Mouse (Mus musculus) ES-Bruce4 (cell line): Measurements from ENCODE around the gene Cldn10. TPM values are rescaled to one million over a fixed set of nuclear protein-coding genes. Genes with fewer than 3 reads are reported as not detected.
A peak's percentile ranks its signal among the peaks of the same experiment; 100 is the strongest.

Experiments used
- H3K27ac ChIP-seq: 2 replicates; pipeline ENCODE4 v1.5.1; 2012; ENCODE audit warnings: low read length, inconsistent platforms; ENCODE audit not compliant: insufficient read depth
- H3K27me3 ChIP-seq: 2 replicates; pipeline ENCODE4 v1.6.1; 2012; ENCODE audit warnings: mild to moderate bottlenecking, low read length, inconsistent platforms; ENCODE audit not compliant: control insufficient read depth, poor library complexity, insufficient read depth, severe bottlenecking
- H3K36me3 ChIP-seq: 2 replicates; pipeline ENCODE4 v1.6.1; 2012; ENCODE audit warnings: inconsistent platforms, mild to moderate bottlenecking, low read length, moderate library complexity; ENCODE audit not compliant: control insufficient read depth, poor library complexity, insufficient read depth, severe bottlenecking
- H3K4me1 ChIP-seq: one replicate; pipeline ENCODE4 v1.8.1; 2011; ENCODE audit warnings: low read length; ENCODE audit not compliant: control insufficient read depth, insufficient read depth
- H3K4me3 ChIP-seq: 2 replicates; pipeline ENCODE4 v1.5.1; 2011; ENCODE audit warnings: low read depth, mild to moderate bottlenecking, low read length
- H3K9ac ChIP-seq: 2 replicates; pipeline ENCODE4 v1.6.1; 2012; ENCODE audit warnings: low read depth, mild to moderate bottlenecking, inconsistent platforms; ENCODE audit not compliant: poor library complexity, severe bottlenecking
- H3K9me3 ChIP-seq: replicated peaks from 2 replicates; pipeline ENCODE4 v1.6.1; 2012; ENCODE audit warnings: mild to moderate bottlenecking, low read length, inconsistent platforms; ENCODE audit not compliant: control insufficient read depth, poor library complexity, insufficient read depth, severe bottlenecking
- CTCF ChIP-seq: IDR thresholded peaks from one replicate; pipeline ENCODE4 v1.8.1; 2011; ENCODE audit warnings: low read depth, low read length
- EP300 ChIP-seq: IDR thresholded peaks from 2 replicates; pipeline ENCODE4 v1.6.1; 2011; ENCODE audit warnings: low read depth, low read length; ENCODE audit not compliant: insufficient read depth
- POLR2A ChIP-seq: IDR thresholded peaks from one replicate; pipeline ENCODE4 v1.8.1; 2011; ENCODE audit warnings: low read length; ENCODE audit not compliant: insufficient read depth
- polyA plus RNA-seq: library from polyadenylated mRNA; stranded (reverse); fragments of >200 nt; gene quantifications from 2 replicates; pipeline ENCODE4 v1.2.4, GENCODE M21; 2011; ENCODE audit warnings: low read depth; ENCODE audit not compliant: missing spikeins, insufficient read depth, insufficient read length

Cldn10 gene
- polyA plus RNA-seq, 1 experiment = not detected

- Histone ChIP-seq H3K27ac (no peak overlapping the region), H3K27me3 (no peaks in the 10 kb centered on the region)
- TF ChIP-seq CTCF = no peak
- no peak for TF ChIP-seq POLR2A
- no peak for TF ChIP-seq EP300
Observed at GRCm38 (mm10) chr14:118765951-118766350, 21.8 kb upstream of the Cldn10 start.

GRCm38 (mm10) chr14:118766368-118766767 lies 21.3 kb upstream of the Cldn10 start:
- Histone ChIP-seq H3K4me1 (peaks cover 1% of the 10 kb centered on the region), H3K27me3 (no peaks in the 10 kb centered on the region), H3K4me3 (no peak overlapping the region), H3K9me3 (peaks cover 8% of the 10 kb centered on the region), H3K9ac (peak overlapping the region; percentile 15; the same call in 1 of the 2 replicates), H3K36me3 (no peaks in the 10 kb centered on the region), H3K27ac (no peak overlapping the region)
- TF ChIP-seq EP300 (no peak), CTCF (no peak), POLR2A (no peak)

More at GRCm38 (mm10) chr14:118765951-118766350, 21.8 kb upstream of the Cldn10 start:
- H3K36me3 ChIP-seq = no peaks in the 10 kb centered on the region
- H3K9ac ChIP-seq = peak overlapping the region; percentile 15; the same call in 1 of the 2 replicates
- peaks cover 8% of the 10 kb centered on the region for H3K9me3 ChIP-seq
- H3K4me3 ChIP-seq = no peak overlapping the region
- peaks cover 1% of the 10 kb centered on the region for H3K4me1 ChIP-seq

- no peak overlapping the region for H3K4me3 ChIP-seq
- no peaks in the 10 kb centered on the region for H3K27me3 ChIP-seq
- peaks cover 1% of the 10 kb centered on the region for H3K4me1 ChIP-seq
- no peak overlapping the region for H3K9ac ChIP-seq
- H3K27ac ChIP-seq = no peak overlapping the region
- TF ChIP-seq CTCF (peak; percentile 98), EP300 (peak; percentile 57; the same call in 1 of the 2 replicates), POLR2A (no peak)
- peaks cover 8% of the 10 kb centered on the region for H3K9me3 ChIP-seq
- no peaks in the 10 kb centered on the region for H3K36me3 ChIP-seq
Observed at GRCm38 (mm10) chr14:118767673-118768353, 19.9 kb upstream of the Cldn10 start.

GRCm38 (mm10) chr14:118768354-118768713 lies 19.4 kb upstream of the Cldn10 start:
- H3K9ac ChIP-seq = no peak overlapping the region
- H3K27ac ChIP-seq = no peak overlapping the region
- no peaks in the 10 kb centered on the region for H3K36me3 ChIP-seq
- peaks cover 1% of the 10 kb centered on the region for H3K4me1 ChIP-seq
- no peak overlapping the region for H3K4me3 ChIP-seq
- H3K27me3 ChIP-seq = no peaks in the 10 kb centered on the region
- TF ChIP-seq EP300 (no peak), CTCF (no peak), POLR2A (no peak)
- peaks cover 6% of the 10 kb centered on the region for H3K9me3 ChIP-seq

- Histone ChIP-seq H3K27me3 (no peaks in the 10 kb centered on the region), H3K27ac (no peak overlapping the region)
Observed at GRCm38 (mm10) chr14:118773668-118774067, 14.0 kb upstream of the Cldn10 start.

GRCm38 (mm10) chr14:118774507-118775428 lies 12.9 kb upstream of the Cldn10 start:
- H3K9me3 ChIP-seq = no peaks in the 10 kb centered on the region
- no peak for TF ChIP-seq EP300
- TF ChIP-seq CTCF = peak; percentile 56
- H3K4me3 ChIP-seq = no peak overlapping the region

More at GRCm38 (mm10) chr14:118773668-118774067, 14.0 kb upstream of the Cldn10 start:
- TF ChIP-seq CTCF (no peak), POLR2A (no peak)
- no peaks in the 10 kb centered on the region for H3K4me1 ChIP-seq
- H3K36me3 ChIP-seq = no peaks in the 10 kb centered on the region
- no peaks in the 10 kb centered on the region for H3K9me3 ChIP-seq
- H3K9ac ChIP-seq = no peak overlapping the region
- no peak overlapping the region for H3K4me3 ChIP-seq

More at GRCm38 (mm10) chr14:118774507-118775428, 12.9 kb upstream of the Cldn10 start:
- Histone ChIP-seq H3K4me1 (no peaks in the 10 kb centered on the region), H3K27me3 (no peaks in the 10 kb centered on the region), H3K9ac (no peak overlapping the region), H3K36me3 (no peaks in the 10 kb centered on the region), H3K27ac (no peak overlapping the region)
